Mouse (Mus musculus) liver, embryonic 15.5 days (tissue): ENCODE data around the gene Tceal7. TPM values are rescaled to one million over a fixed set of nuclear protein-coding genes. Genes with fewer than 3 reads are reported as not detected.
"Not testable (repeated sequence)": the region's sequence is repeated elsewhere in the genome, so short reads cannot be mapped to it uniquely, and the experiment has no call there.

Experiments
- ATAC-seq: fragments of 200-750 bp; cut with Nextera tagmentation; 2 replicates; pipeline ENCODE4 v1.8.0; 2017; ENCODE audit warnings: moderate number of reproducible peaks, mild to moderate bottlenecking, moderate library complexity; ENCODE audit not compliant: insufficient read depth
- H3K27ac ChIP-seq: fragments of 300-500 bp; sonication (generic); replicated peaks from 2 replicates; pipeline ENCODE4 v1.5.1; 2015; ENCODE audit warnings: mild to moderate bottlenecking, inconsistent platforms
- H3K27me3 ChIP-seq: fragments of 300-500 bp; sonication (generic); 2 replicates; pipeline ENCODE4 v1.6.1; 2015; ENCODE audit warnings: mild to moderate bottlenecking, inconsistent platforms
- H3K36me3 ChIP-seq: fragments of 300-500 bp; sonication (generic); replicated peaks from 2 replicates; pipeline ENCODE4 v1.6.1; 2015; ENCODE audit warnings: moderate library complexity, mild to moderate bottlenecking, inconsistent platforms
- H3K4me1 ChIP-seq: fragments of 300-500 bp; sonication (generic); replicated peaks from 2 replicates; pipeline ENCODE4 v1.6.1; 2015; ENCODE audit warnings: inconsistent platforms
- H3K4me2 ChIP-seq: fragments of 300-500 bp; sonication (generic); 2 replicates; pipeline ENCODE4 v1.6.1; 2015; ENCODE audit warnings: moderate library complexity, mild to moderate bottlenecking, inconsistent platforms
- H3K4me3 ChIP-seq: fragments of 300-500 bp; sonication (generic); replicated peaks from 2 replicates; pipeline ENCODE4 v1.5.1; 2015; ENCODE audit warnings: mild to moderate bottlenecking, inconsistent platforms
- H3K9ac ChIP-seq: fragments of 300-500 bp; sonication (generic); 2 replicates; pipeline ENCODE4 v1.6.1; 2015; ENCODE audit warnings: moderate library complexity, mild to moderate bottlenecking, inconsistent platforms
- H3K9me3 ChIP-seq: fragments of 300-500 bp; sonication (generic); replicated peaks from 2 replicates; pipeline ENCODE4 v1.6.1; 2016; ENCODE audit warnings: inconsistent platforms
- WGBS: fragments of 180-500 bp; shearing (Covaris S2); methylation state at CpG from one replicate; pipeline ENCODE4 v1.1.7; 2015; ENCODE audit warnings: mixed read lengths; ENCODE audit not compliant: insufficient replicate concordance; 5-methylcytosine and 5-hydroxymethylcytosine counted together
- polyA plus RNA-seq: library from polyadenylated mRNA; unstranded; fragments of >200 nt; fragmentation: Nextera tagmentation; extraction: Ambion mirVana; gene quantifications from 2 replicates; pipeline ENCODE4 v1.2.1, GENCODE M21; 2015

The Tceal7 gene
- 8.2 and 14.3 TPM in 2 replicates for polyA plus RNA-seq

- H3K4me1 ChIP-seq, H3K9me3 ChIP-seq, H3K36me3 ChIP-seq, H3K27ac ChIP-seq, H3K27me3 ChIP-seq, H3K9ac ChIP-seq: not testable (repeated sequence)
- peak; percentile 81 for ATAC-seq
- Histone ChIP-seq H3K4me3 (peak within 1 kb of the TSS; percentile 34), H3K4me2 (peak within 1 kb of the TSS; percentile 5; the same call in 1 of the 2 replicates)
- 25% methylated on average over 19 of the region's 67 CpGs for WGBS
These were observed at the start of gene Tceal7, which contains the start of gene Bex1 for GRCm38 (mm10) chrX:136214729-136215677. Tceal7 (plus strand) TSS chrX:136214779. Bex1 (minus strand) TSS chrX:136215513.

GRCm38 (mm10) chrX:136170625-136171024 lies 44.0 kb upstream of the Tceal7 start:
- H3K9ac ChIP-seq = peak overlapping the region; percentile 62; the same call in 1 of the 2 replicates
- H3K4me3 ChIP-seq = peak overlapping the region; percentile 64
- H3K9me3 ChIP-seq = no peaks in the 10 kb centered on the region
- peak overlapping the region; percentile 68 for H3K4me2 ChIP-seq
- H3K4me1 ChIP-seq = peaks cover 8% of the 10 kb centered on the region
- no peaks in the 10 kb centered on the region; the same call in 1 of the 2 replicates for H3K27me3 ChIP-seq
- H3K36me3 ChIP-seq = 0 out of 2 replicates have a peak, but pooled peaks cover 5% of the 10 kb centered on the region
- H3K27ac ChIP-seq = peak overlapping the region; percentile 83
- ATAC-seq = peak; percentile 83
- WGBS = 31% methylated on average over 10 of the region's 10 CpGs

GRCm38 (mm10) chrX:136171189-136172117 lies 43.1 kb upstream of the Tceal7 start:
- Histone ChIP-seq H3K4me2 (peak overlapping the region; percentile 68), H3K9me3 (no peaks in the 10 kb centered on the region), H3K27me3 (no peaks in the 10 kb centered on the region; the same call in 1 of the 2 replicates), H3K4me1 (peaks cover 8% of the 10 kb centered on the region), H3K4me3 (peak overlapping the region; percentile 64), H3K36me3 (0 out of 2 replicates have a peak, but pooled peaks cover 5% of the 10 kb centered on the region), H3K27ac (peak overlapping the region; percentile 83), H3K9ac (peak overlapping the region; percentile 62)
- 14% methylated on average over 24 of the region's 24 CpGs for WGBS
- ATAC-seq = peak; percentile 73

GRCm38 (mm10) chrX:136172118-136172551 lies 42.4 kb upstream of the Tceal7 start, which contains the start of gene Tceal8:
Tceal8 (minus strand) TSS chrX:136172342.
- Histone ChIP-seq H3K4me1 (peaks cover 8% of the 10 kb centered on the region), H3K27me3 (no peaks in the 10 kb centered on the region; the same call in 1 of the 2 replicates), H3K4me2 (peak within 1 kb of the TSS; percentile 68), H3K27ac (peak within 1 kb of the TSS; percentile 83), H3K36me3 (0 out of 2 replicates have a peak, but pooled peaks cover 5% of the 10 kb centered on the region), H3K9me3 (no peaks in the 10 kb centered on the region), H3K4me3 (peak within 1 kb of the TSS; percentile 64), H3K9ac (peak within 1 kb of the TSS; percentile 62)
- WGBS = 12% methylated on average over 10 of the region's 10 CpGs
- ATAC-seq = peak; percentile 85

GRCm38 (mm10) chrX:136172786-136173185 lies 41.8 kb upstream of the Tceal7 start:
- Histone ChIP-seq H3K4me1 (peaks cover 8% of the 10 kb centered on the region), H3K9ac (no peak overlapping the region), H3K27ac (no peak overlapping the region), H3K36me3 (0 out of 2 replicates have a peak, but pooled peaks cover 5% of the 10 kb centered on the region), H3K27me3 (no peaks in the 10 kb centered on the region; the same call in 1 of the 2 replicates), H3K4me2 (peak overlapping the region; percentile 68), H3K4me3 (peak overlapping the region; percentile 64), H3K9me3 (no peaks in the 10 kb centered on the region)
- no peak for ATAC-seq
- 28% methylated on average over 10 of the region's 10 CpGs for WGBS

GRCm38 (mm10) chrX:136180897-136181553 lies 33.6 kb upstream of the Tceal7 start:
- H3K27me3 ChIP-seq = no peaks in the 10 kb centered on the region
- no peak overlapping the region for H3K27ac ChIP-seq
- H3K36me3 ChIP-seq = no peaks in the 10 kb centered on the region

GRCm38 (mm10) chrX:136183107-136183506 lies 31.5 kb upstream of the Tceal7 start:
- H3K4me1 ChIP-seq = no peaks in the 10 kb centered on the region
- no peak for ATAC-seq
- no peaks in the 10 kb centered on the region for H3K27me3 ChIP-seq
- no peaks in the 10 kb centered on the region for H3K36me3 ChIP-seq
- no peak overlapping the region for H3K9ac ChIP-seq
- no peak overlapping the region for H3K27ac ChIP-seq
- H3K4me3 ChIP-seq = no peak overlapping the region
- no peak overlapping the region for H3K4me2 ChIP-seq
- WGBS = 50% methylated on average over 1 of the region's 1 CpGs
- no peaks in the 10 kb centered on the region for H3K9me3 ChIP-seq

More at GRCm38 (mm10) chrX:136180897-136181553, 33.6 kb upstream of the Tceal7 start:
- no peak for ATAC-seq
- WGBS = 22% methylated on average over 11 of the region's 11 CpGs
- no peaks in the 10 kb centered on the region for H3K4me1 ChIP-seq
- no peaks in the 10 kb centered on the region for H3K9me3 ChIP-seq
- no peak overlapping the region for H3K9ac ChIP-seq
- no peak overlapping the region for H3K4me3 ChIP-seq
- no peak overlapping the region for H3K4me2 ChIP-seq

GRCm38 (mm10) chrX:136195193-136195944 lies 19.2 kb upstream of the Tceal7 start:
- no peaks in the 10 kb centered on the region for H3K27me3 ChIP-seq
- no peak overlapping the region for H3K9ac ChIP-seq
- no peaks in the 10 kb centered on the region for H3K4me1 ChIP-seq
- H3K4me2 ChIP-seq = no peak overlapping the region
- H3K36me3 ChIP-seq = no peaks in the 10 kb centered on the region
- no peak overlapping the region for H3K27ac ChIP-seq
- ATAC-seq = no peak
- H3K9me3 ChIP-seq = no peaks in the 10 kb centered on the region
- no peak overlapping the region for H3K4me3 ChIP-seq
- WGBS = 63% methylated on average over 16 of the region's 16 CpGs

GRCm38 (mm10) chrX:136196873-136197272 lies 17.7 kb upstream of the Tceal7 start:
- ATAC-seq = no peak
- Histone ChIP-seq H3K36me3 (no peaks in the 10 kb centered on the region), H3K9ac (no peak overlapping the region), H3K27me3 (0 out of 2 replicates have a peak, but pooled peaks cover under 1% of the 10 kb centered on the region), H3K4me1 (no peaks in the 10 kb centered on the region), H3K4me3 (no peak overlapping the region), H3K4me2 (no peak overlapping the region), H3K9me3 (no peaks in the 10 kb centered on the region), H3K27ac (no peak overlapping the region)
- WGBS = 41% methylated on average over 1 of the region's 1 CpGs
